Mouse (Mus musculus): ENCODE measurements at regions not wholly inside any gene's neighbourhood (a gene's known extent, or its start where the extent isn't known, plus 50 kb on each side); places are given as distances from the start of the nearest gene placed in this dataset.
"Not testable (repeated sequence)": the region's sequence is repeated elsewhere in the genome, so short reads cannot be mapped to it uniquely, and the experiment has no call there.

- H3K27ac ChIP-seq (replicated peaks; ENCODE audit: insufficient read depth, low read depth, low read length); DNase-seq (ENCODE audit: extremely low read depth, low read depth, low spot score); H3K27me3 ChIP-seq (ENCODE audit: control insufficient read depth, insufficient read depth, low read length); H3K9ac ChIP-seq (ENCODE audit: low read depth, low read length); H3K36me3 ChIP-seq (ENCODE audit: control insufficient read depth, insufficient read depth, low read length); H3K79me2 ChIP-seq (ENCODE audit: control insufficient read depth, insufficient read depth, low read length); H3K4me3 ChIP-seq (ENCODE audit: insufficient read depth, low read depth, low read length); H3K4me1 ChIP-seq (ENCODE audit: control insufficient read depth, insufficient read depth, low read length): not testable (repeated sequence)
- WGBS: 55% methylated on average over 3 of the region's 3 CpGs
Measured at GRCm38 (mm10) chr16:3114473-3115335, 476.1 kb upstream of the Olfr161 start.

- H3K4me3 ChIP-seq (ENCODE audit: insufficient read depth, low read depth, low read length); H3K79me2 ChIP-seq (ENCODE audit: control insufficient read depth, insufficient read depth, low read length); H3K27ac ChIP-seq (replicated peaks; ENCODE audit: insufficient read depth, low read depth, low read length); H3K4me1 ChIP-seq (ENCODE audit: control insufficient read depth, insufficient read depth, low read length); H3K9ac ChIP-seq (ENCODE audit: low read depth, low read length); H3K36me3 ChIP-seq (ENCODE audit: control insufficient read depth, insufficient read depth, low read length); H3K27me3 ChIP-seq (ENCODE audit: control insufficient read depth, insufficient read depth, low read length): not testable (repeated sequence)
- 77% methylated on average over 8 of the region's 9 CpGs for WGBS
- peak; percentile 47 for DNase-seq (ENCODE audit: extremely low read depth, low read depth, low spot score)
Measured at GRCm38 (mm10) chr16:3115336-3116112, 475.3 kb upstream of the Olfr161 start.

GRCm38 (mm10) chr16:3116113-3116511 lies 474.7 kb upstream of the Olfr161 start:
- not testable (repeated sequence) for H3K4me1 ChIP-seq (ENCODE audit: control insufficient read depth, insufficient read depth, low read length); H3K4me3 ChIP-seq (ENCODE audit: insufficient read depth, low read depth, low read length); H3K79me2 ChIP-seq (ENCODE audit: control insufficient read depth, insufficient read depth, low read length); H3K36me3 ChIP-seq (ENCODE audit: control insufficient read depth, insufficient read depth, low read length); H3K27me3 ChIP-seq (ENCODE audit: control insufficient read depth, insufficient read depth, low read length); H3K27ac ChIP-seq (replicated peaks; ENCODE audit: insufficient read depth, low read depth, low read length); H3K9ac ChIP-seq (ENCODE audit: low read depth, low read length)
- peak; percentile 18 for DNase-seq (ENCODE audit: extremely low read depth, low read depth, low spot score)
- 66% methylated on average over 2 of the region's 3 CpGs for WGBS

GRCm38 (mm10) chr16:3121216-3121615 lies 469.6 kb upstream of the Olfr161 start:
- not testable (repeated sequence) for H3K36me3 ChIP-seq (ENCODE audit: control insufficient read depth, insufficient read depth, low read length); DNase-seq (ENCODE audit: extremely low read depth, low read depth, low spot score); H3K79me2 ChIP-seq (ENCODE audit: control insufficient read depth, insufficient read depth, low read length); H3K27me3 ChIP-seq (ENCODE audit: control insufficient read depth, insufficient read depth, low read length); H3K27ac ChIP-seq (replicated peaks; ENCODE audit: insufficient read depth, low read depth, low read length); H3K4me1 ChIP-seq (ENCODE audit: control insufficient read depth, insufficient read depth, low read length); H3K9ac ChIP-seq (ENCODE audit: low read depth, low read length); H3K4me3 ChIP-seq (ENCODE audit: insufficient read depth, low read depth, low read length)

GRCm38 (mm10) chr16:3122145-3122860 lies 468.5 kb upstream of the Olfr161 start:
- not testable (repeated sequence) for H3K4me3 ChIP-seq (ENCODE audit: insufficient read depth, low read depth, low read length); H3K4me1 ChIP-seq (ENCODE audit: control insufficient read depth, insufficient read depth, low read length); H3K9ac ChIP-seq (ENCODE audit: low read depth, low read length); H3K27ac ChIP-seq (replicated peaks; ENCODE audit: insufficient read depth, low read depth, low read length); H3K36me3 ChIP-seq (ENCODE audit: control insufficient read depth, insufficient read depth, low read length); H3K27me3 ChIP-seq (ENCODE audit: control insufficient read depth, insufficient read depth, low read length); H3K79me2 ChIP-seq (ENCODE audit: control insufficient read depth, insufficient read depth, low read length); DNase-seq (ENCODE audit: extremely low read depth, low read depth, low spot score)
- 52% methylated on average over 4 of the region's 6 CpGs for WGBS

GRCm38 (mm10) chr16:3122861-3123477 lies 467.9 kb upstream of the Olfr161 start:
- not testable (repeated sequence) for H3K9ac ChIP-seq (ENCODE audit: low read depth, low read length); H3K4me3 ChIP-seq (ENCODE audit: insufficient read depth, low read depth, low read length)

GRCm38 (mm10) chr16:3127317-3127716 lies 463.5 kb upstream of the Olfr161 start:
- not testable (repeated sequence) for H3K27ac ChIP-seq (replicated peaks; ENCODE audit: insufficient read depth, low read depth, low read length); H3K4me1 ChIP-seq (ENCODE audit: control insufficient read depth, insufficient read depth, low read length); H3K79me2 ChIP-seq (ENCODE audit: control insufficient read depth, insufficient read depth, low read length); H3K27me3 ChIP-seq (ENCODE audit: control insufficient read depth, insufficient read depth, low read length); H3K9ac ChIP-seq (ENCODE audit: low read depth, low read length); H3K36me3 ChIP-seq (ENCODE audit: control insufficient read depth, insufficient read depth, low read length); H3K4me3 ChIP-seq (ENCODE audit: insufficient read depth, low read depth, low read length); DNase-seq (ENCODE audit: extremely low read depth, low read depth, low spot score)
- 40% methylated on average over 2 of the region's 2 CpGs for WGBS

More at GRCm38 (mm10) chr16:3122861-3123477, 467.9 kb upstream of the Olfr161 start:
- 67% methylated on average over 8 of the region's 8 CpGs for WGBS
- H3K4me1 ChIP-seq (ENCODE audit: control insufficient read depth, insufficient read depth, low read length); H3K79me2 ChIP-seq (ENCODE audit: control insufficient read depth, insufficient read depth, low read length); H3K36me3 ChIP-seq (ENCODE audit: control insufficient read depth, insufficient read depth, low read length); H3K27me3 ChIP-seq (ENCODE audit: control insufficient read depth, insufficient read depth, low read length); H3K27ac ChIP-seq (replicated peaks; ENCODE audit: insufficient read depth, low read depth, low read length): not testable (repeated sequence)
- peak; percentile 81 for DNase-seq (ENCODE audit: extremely low read depth, low read depth, low spot score)
- peak; percentile 49 for TF ChIP-seq CTCF (IDR thresholded peaks at IDR 0.05; ENCODE audit: low read depth, low read length)
